Mouse (Mus musculus): ENCODE results near the gene Col4a4.

The Col4a4 gene

DNA sequence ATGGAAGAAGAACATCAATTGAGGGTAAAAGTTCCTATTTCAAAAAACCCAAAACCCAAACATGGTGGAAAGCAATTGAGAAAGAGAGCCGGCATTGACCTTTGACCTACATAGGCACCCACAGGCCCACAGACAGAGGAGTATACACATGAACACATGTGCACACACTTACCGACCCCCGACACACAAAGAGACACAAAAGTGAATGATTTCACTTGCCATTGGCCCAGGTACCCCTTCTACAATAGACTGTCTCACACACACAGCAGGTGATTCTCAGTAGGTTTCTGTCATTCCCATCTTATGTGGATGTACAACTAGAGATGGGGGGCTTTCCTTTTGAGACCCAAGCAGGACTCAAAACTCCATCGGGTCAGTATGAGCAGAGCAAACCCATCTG is 110.8 kb downstream of the Col4a4 start:
- no peak for DNase-seq (ENCODE audit: low read depth, low spot score)

DNA sequence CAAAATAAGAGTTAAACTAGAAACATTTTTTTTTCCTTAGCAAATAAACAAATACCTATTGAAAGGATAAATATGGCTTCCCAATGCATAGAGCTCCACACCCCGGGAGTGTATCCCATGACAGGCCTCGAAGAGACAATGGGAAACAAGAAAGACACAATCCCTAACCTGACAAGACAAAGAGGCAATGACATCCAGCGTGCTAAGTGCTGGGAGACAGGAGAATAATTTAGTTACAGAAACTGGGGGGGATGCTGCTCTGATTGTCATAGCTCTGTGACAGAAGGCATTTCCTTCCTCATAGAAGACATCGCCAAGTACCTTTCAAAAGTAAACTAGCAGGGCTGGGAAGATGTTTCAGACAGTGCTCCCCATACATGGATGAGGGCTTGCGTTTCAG is 111.4 kb downstream of the Col4a4 start:
- no peak for DNase-seq (ENCODE audit: low read depth, low spot score)

DNA sequence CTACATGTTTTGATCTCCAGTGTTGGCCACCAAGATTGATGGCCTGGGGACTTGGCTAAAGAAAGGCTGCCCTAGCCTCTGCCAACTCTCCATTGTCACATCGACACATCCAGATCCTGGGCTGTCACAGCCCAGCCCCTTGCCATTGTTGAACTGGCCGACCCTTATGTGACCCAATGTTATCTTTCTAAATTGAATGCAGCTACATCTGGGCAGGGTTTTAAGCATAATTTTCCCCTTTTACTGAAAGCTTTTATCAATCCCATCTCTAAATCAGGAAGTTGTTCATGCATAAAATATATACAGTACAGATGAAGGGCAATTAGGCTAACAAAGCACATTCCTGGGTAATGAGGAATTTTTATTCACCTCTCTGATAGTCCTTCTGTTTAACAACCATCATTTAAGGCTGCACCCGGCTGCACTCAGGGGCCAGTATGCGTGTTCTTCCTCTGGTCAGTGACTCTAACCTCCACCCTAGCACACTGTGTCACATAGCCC is 112.1 kb downstream of the Col4a4 start:
- DNase-seq (ENCODE audit: low read depth, low spot score): no peak

DNA sequence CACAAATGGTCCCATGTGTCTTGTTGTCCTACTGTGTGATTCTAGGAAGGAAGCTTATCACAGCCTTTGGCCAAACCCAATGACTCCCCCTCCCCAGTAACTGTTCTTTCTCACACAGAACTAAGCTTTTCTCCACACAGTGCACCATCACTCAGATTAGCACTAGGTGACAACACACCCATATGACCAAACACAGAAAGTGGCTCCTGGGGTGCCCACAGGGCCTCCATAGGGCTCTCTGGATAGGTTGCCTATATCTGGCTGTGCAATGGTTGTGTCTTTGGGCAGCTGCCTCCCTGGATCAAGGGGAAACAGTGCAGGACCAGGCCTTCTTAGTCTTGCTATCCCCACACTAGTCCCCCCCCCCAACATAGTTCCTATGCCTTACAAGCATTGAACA is 113.2 kb downstream of the Col4a4 start:
- no peak for DNase-seq (ENCODE audit: low read depth, low spot score)

DNA sequence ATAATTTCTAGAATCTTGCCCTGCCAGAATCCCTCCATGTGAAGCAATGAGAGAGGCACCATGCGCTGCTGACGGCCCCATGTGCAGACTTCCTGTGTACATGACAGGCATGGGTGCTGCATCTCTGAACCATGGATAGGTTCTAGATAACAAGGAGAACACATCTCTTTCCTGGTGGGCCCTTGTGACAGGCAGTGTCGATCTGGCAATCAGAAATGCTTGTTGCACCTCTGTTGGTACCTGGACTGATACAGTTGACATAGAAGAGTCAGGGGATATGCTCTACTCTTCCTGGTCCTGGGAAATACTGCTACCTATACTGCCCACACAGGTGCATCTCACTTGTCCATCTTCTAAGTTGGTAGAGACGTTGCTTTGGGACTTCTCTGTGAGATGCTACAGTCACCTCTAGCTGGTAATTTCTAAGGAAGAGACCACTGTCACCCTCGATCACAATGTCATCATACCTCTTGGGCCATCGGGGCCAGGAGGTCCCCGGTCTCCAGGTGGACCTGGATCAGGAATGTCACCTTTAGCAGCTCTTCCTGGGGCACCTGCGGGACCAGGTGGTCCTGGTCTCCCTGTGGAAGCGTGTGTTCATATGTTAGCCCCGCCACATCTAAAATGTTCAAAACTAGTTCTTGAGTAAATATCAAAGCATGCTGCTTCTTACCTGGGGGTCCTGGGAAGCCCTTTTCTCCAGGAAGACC is 116.0 kb downstream of the Col4a4 start:
- no peak for DNase-seq (ENCODE audit: low read depth, low spot score)

DNA sequence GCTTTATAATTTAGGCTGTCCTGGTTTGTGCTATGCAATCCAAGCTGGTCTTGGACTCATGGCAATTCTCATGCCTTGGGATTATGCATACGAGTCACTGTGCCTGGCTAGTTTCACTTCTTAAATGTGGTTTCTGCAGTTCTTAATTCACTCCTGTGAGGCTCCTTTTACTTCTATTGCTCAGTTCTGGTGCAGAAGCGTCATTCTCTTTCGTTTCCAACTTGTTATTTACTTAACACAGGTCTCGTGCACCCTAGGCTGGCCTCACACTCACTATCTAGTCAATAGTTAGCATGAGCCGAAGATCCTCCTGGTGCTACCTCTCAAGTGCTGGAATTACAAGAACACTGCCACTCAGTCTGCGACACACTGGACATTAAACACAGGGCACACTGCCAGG is 117.8 kb downstream of the Col4a4 start:
- no peak for DNase-seq (ENCODE audit: low read depth, low spot score)

DNA sequence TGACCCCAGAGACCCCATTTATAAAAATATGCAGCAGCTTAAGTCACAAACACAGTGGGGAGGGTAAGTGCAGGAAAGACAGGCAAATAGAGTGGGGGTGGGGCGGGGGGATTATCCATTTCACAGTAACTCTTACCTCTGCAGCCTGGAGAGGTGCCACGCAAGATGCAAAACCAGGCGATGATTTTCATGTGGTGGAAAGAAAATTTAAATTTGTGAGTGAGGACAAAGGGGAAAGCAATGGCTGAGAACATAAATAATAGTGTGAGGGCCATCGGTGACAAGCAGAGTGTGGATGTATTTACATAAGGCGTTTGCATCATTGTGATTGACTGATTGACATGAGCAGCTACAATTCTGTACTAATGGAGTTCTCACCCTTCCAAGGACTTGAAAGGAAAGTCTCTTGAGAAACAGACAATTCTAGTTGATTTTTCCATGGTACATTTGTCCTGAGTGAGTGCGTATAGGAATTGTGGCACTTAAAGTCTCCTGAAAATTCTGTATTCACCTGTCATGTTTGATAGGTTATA is 121.3 kb downstream of the Col4a4 start:
- DNase-seq (ENCODE audit: low read depth, low spot score): no peak

DNA sequence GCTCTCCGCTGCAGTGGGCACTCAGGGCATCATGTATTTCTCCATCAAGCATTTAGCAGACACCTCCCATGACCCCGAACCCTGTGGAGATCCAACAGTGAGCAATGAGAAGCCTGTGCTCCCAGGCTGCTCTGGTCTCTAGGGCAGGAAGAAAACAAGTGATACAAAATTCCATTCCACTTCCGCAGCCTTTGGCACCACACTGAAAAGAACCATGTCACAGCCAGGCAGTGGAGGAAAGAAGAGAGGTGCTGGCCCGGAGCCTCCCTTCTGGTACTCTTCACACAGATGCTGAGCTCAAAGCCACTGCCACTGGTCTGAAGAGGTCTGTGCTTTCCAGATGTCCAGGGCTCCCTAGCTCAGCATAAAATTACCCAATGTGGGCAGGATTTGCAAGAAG is 125.6 kb downstream of the Col4a4 start:
- DNase-seq (ENCODE audit: low read depth, low spot score): no peak

DNA sequence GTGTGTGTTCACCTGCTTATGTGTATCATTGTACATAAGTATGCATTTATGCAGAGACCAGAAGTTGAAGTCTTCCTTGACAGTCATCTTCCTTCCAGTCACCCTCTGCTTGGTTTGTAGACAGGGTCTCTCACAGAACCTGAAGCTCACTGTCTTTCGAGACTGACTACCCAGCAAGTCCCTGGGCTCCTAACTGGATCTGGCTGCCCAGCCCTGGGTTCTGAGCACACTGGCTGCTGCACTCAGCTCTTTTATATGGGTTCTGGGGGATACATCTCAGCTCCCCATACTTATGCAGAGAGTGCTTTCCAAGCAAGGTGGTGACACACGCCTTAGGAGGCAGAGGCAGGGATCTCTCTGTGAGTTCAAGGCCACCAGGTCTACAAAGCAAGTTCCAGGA is 126.7 kb downstream of the Col4a4 start:
- no peak for DNase-seq (ENCODE audit: low read depth, low spot score)

DNA sequence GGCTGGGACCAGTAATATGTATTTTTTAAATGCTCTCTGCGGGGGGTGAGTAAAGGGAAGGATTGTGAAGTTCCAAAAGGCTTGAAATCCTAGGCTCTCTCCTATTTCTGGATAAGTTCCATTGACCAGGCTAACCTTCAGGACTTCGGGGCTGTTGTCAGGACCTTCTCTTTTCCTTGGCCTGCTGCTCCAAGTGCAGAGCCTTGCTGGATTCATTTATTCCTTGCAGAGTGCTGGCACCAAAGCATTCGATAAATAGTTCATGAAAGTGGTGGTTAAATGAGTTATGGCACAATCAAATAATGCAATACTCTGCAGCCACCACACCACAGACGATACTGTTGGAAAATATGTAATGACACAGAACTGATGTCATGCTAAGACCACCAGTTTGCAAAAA is 127.3 kb downstream of the Col4a4 start:
- DNase-seq (ENCODE audit: low read depth, low spot score): no peak

DNA sequence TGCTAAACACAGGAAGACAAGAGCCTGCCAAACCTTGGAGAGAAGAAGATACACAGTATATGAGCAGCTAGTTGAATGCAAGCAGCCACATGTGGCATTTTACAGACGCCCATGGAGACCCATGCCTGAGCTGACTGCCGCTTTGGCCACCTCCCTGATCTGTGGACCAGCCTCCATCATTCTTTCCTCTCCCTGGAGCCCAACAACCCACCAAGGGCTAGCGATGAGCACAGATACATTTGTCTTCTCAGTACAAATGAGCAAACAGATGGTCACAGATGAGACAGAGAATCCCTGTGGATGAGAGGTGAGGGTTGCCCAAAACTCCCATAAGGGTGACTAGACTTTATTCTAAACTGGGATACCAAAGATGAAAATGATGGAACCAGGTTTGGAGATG is 132.6 kb downstream of the Col4a4 start:
- DNase-seq (ENCODE audit: low read depth, low spot score): no peak

DNA sequence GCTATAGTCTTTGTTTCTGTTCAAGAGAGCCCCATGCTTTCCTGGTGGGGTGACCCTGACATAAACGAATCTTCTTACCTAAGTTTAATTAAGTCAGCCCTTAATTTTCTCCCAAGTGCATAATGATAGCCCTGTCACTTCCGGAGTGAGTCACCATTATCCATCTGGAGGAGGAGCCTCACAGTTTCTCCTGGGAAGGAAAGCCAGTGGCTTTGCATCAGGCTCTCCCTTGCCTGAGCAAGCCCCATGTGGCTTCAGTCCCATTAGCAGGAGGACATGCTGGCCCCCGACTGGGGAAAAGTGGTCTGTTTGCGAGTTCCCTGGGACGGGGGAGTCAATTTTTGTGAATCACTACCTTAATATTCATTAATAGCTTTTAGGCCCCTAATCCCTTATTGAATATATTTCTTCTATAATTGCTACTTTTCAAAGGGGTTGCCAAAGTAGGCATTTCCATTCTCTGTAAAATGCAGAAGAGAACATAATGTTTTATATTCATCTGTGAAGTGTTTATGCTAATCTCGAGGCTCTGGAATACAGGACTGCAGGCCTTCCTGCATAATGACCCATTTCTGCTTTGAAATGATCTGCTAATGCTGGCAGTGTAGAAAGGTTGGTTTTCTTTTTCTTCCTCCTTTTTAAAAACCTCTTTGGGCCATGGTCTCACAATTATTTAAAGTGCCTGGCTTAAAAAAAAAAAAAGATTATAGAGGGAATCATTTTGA is 134.6 kb downstream of the Col4a4 start:
- DNase-seq (ENCODE audit: low read depth, low spot score): no peak

DNA sequence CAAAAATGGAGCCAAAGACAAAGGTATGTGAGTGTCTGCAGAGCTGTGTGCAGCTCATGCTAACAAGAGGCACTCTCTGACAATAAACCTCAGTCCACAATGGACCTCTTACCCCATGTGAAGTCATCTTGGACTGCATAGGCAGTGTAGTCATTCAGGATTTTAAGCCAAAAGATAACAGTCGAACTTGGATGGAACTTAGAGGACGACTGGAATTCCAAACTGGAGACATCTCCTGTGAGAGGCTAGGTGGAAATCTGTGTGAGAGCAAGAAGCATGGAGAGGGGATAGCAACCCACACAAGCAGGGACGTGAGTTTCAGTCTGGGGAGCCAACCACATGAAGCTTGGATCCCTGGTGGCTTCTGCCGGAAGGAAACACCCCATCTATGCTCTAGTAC is 136.8 kb downstream of the Col4a4 start:
- no peak for DNase-seq (ENCODE audit: low read depth, low spot score)

DNA sequence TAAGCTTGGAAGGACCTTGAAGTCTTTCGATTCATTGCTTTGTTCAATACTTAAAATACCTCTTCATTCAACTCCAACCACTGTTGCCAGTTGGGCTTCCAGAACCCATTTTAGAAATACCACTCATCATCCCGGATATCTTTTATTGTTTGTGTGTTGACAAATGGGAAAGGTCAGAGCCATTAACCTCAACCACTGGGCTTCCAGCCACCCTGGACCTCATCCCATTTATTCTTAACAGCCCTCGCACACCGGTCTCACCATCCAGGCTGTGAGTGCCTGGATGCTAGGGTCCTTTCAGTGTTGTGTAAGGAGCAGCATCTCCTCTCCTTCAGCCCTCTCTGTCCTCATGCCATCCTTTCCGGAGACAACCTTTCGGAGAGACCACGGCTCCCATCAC is 140.6 kb downstream of the Col4a4 start:
- no peak for DNase-seq (ENCODE audit: low read depth, low spot score)

DNA sequence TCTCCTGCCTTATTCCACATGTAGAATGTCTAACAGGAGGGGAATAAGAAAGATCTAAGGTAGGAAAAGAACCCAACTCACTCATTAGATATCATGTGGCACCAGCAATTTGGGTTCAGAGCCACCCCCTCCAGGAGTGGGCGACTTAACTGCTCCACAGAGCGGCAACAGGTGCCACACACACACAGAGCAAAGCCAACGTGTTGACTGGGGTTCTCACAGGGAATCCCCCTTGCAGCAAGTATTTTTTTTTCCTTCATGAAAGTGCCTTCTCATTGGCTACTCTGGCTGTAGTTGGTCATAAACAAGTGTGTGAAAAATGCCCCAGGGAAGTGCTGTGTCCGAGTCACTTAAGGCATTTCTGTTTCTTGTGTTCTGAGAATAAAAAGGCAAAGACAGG is 143.1 kb downstream of the Col4a4 start:
- no peak for DNase-seq (ENCODE audit: low read depth, low spot score)

DNA sequence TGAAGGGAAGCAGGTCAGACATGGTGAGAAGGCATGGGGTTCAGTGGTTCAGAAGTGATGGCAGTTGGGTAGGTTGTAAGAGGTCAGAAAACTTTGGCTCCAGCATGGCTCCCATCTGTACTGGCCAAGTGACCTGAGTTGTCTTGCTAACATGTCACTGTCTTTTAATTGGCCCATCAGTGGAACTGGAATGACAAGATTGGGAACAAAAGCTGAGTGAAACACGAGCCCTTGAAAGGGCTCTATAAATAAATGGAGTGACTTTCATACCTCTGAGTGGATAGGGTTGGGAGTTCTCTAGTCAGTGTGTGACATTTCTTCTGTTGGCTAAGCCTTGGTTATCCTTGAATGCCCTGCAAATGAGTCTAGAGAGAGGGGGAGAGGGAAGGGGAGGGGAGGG is 146.5 kb downstream of the Col4a4 start:
- no peak for DNase-seq (ENCODE audit: low read depth, low spot score)

DNA sequence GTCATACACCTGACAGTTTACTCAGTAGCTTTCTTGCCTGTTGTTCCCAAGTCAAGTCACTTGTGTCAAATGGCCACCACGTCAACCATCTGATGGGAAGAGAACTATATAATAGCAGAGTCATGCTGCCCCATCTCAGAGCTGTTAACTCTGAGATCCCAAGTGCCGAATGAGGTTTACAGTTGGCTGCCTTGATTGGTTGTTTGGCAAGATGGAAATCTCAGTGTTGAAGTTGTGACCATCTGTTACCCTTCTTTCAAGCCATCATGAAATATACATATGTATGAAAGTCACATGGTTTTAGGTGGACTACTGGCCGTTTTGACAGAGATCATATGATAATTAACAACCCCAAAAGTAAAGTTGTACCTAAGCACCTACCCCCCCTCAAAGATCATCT is 149.4 kb downstream of the Col4a4 start:
- DNase-seq (ENCODE audit: low read depth, low spot score): no peak

DNA sequence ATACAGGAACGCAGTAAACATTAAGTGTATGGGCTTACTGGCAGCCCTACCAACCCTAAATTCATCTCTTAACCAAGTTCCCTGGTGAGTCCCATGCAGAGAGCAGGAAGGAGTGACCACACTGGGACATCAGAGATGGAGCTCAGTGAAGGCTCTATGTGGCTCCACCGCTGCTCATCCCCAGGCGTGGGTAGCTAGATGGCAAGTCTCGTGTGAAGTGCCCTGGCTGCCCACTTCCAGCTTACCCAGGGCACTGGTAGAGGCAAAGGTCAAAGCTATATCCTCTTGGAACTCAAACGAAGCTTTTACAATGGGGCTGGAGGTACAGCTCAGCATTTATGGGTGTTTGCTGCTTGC is 153.0 kb downstream of the Col4a4 start:
- no peak for DNase-seq (ENCODE audit: low read depth, low spot score)

DNA sequence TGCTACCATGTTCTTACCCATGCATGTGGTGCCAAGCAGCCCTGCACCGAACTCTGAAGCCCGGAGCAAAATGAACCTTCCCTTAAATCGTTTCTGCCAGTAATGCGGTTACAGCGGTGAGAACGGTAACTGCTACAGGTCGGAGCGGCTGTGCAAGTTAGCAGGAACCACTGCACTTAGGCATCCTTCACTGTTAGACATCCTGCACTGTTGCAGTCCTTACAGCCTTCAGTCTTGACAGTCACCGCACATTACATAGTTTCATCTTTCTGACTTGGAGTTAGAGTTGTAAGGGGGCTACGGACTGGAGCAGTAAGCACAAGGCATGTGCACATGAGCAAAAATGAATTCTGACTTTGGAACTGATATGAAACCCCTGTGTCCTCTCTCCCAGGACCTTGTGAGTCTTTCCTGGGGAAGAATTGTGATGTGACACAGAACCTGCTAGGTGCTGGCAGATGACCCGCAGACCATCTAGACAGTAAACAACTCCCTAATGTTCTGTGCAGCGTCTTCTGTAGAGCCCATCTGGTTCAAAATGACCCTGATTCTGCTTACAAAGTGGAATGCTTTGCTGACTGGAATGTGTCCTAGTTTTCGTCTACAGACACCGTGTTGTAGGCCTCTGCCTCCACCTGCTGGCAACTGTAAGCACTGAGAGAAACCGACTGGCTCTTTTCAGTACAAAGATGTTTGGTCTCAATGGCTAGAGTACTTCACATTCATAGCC is 153.6 kb downstream of the Col4a4 start:
- peak; percentile 18 for DNase-seq (ENCODE audit: low read depth, low spot score)

DNA sequence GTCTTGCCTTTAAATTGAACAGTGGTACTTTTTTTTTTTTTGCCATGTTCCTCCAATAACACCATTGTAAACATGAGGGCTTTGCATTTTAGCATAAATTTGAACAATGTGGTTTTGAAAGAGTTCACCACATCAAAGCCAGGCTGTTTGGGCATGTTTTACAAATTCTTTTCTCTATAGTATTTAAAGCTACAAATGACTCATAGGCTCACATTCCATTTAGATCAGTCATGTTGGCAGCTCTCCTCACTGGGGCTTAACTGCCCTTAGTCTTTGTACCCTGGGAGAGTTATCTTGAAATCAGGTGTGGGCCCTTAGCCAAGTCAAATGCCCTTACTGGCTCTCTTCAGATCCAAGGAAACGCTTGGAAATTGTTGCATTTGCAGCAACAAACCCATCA is 157.6 kb downstream of the Col4a4 start:
- no peak for DNase-seq (ENCODE audit: low read depth, low spot score)

DNA sequence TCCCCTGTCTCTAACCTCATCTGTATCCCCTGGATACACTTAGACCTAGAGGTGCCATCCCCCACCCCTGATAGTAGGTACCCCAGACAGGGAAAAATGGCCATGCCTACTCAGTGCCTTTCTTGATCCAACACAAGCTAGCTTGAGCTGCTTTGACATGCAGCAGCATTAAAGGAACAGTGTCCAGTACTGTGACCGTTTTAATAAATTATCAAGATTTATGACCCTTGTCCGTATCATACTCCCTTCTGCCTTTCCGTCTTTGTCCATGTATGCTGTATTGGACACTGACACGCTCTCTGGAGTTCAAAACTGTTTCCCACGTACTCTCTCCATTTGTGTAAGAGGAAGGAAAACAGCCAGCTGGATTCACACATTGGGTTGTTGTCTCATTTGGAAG is 158.9 kb downstream of the Col4a4 start:
- DNase-seq (ENCODE audit: low read depth, low spot score): no peak

DNA sequence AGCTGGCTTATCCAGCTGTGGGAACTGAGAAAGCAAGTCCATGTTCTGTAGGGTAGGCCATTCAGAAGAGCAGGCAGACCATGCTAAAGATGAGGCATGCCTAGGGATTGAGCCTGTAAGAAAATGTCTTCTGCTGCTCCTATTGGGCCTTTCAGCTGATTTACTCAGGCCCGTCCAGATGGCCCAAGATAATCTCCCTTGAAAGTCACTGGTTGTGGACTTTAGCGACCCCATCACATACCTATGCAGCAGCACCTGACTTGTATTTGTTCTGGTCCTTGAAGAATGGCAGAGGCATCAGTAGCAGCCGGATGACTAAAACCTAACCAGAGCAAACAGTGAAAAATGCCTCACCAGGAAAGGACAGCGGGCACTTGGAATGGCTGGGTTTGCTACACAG is 171.0 kb downstream of the Col4a4 start:
- DNase-seq (ENCODE audit: low read depth, low spot score): no peak
